Mouse (Mus musculus) naive thymus-derived CD4-positive, alpha-beta T cell, adult 2 months (primary cell): Measurements from ENCODE around the gene Map1lc3a.

Source experiments
- DNase-seq: peaks from one replicate; pipeline ENCODE4 v3.0.0-alpha.2; 2011; ENCODE audit warnings: low read depth

The Map1lc3a gene

DNA sequence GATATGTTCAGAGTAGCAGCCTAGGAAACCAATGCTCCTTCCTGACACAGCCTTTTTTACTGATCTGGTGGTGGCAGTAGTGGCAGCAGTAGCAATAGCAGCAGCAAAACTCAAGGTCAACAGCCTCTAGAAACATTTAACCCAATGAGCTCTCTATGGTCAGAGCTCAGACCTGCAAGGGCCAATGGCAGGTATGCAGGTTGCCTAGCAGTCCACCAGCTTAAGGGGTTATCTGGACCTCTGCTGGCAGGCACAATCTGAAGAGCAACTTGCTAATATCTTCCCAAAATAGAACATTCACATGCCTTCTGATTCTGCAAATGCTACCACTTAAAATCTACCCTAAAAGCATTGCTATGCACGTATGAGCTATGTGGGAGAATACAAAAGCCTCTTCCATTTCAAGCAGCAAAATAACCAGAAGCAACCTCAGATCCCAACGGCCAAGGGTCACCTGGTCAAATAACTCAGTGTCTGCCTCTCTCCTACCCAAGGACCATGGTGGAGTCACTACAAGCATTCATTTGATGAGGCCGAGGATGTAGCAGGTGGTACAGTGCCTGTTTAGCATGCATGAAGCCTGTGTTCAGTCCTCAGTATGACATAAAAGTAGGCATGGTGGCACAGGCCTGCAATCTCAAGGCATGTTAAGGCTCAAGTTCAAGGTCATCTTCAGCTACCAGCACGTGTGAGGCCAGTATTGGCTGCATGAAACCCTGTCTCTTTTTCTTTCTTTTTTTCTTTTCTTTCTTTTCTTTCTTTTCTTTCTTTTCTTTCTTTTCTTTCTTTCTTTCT is 11.6 kb downstream of the Map1lc3a start:
- no peak for DNase-seq

DNA sequence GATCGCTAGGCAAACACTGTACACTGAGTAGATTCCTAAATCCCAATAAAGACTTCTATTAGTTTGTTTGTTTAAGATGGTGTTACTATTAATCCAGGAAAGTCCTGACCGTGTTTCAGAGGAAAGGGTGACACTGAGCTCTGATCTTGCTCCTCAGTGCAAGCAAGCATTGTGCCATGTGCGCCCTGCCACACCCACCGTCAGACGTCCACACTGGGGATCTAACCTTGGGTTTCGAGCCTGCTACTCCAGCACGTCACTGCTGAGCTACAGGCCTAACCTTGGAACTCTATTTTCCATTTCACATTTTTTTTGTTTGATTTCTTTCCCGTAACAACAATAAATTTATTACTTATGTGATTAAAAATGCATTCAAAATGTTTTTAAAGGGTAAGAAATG is 14.0 kb downstream of the Map1lc3a start:
- DNase-seq: no peak

- DNase-seq: no peak
These were observed 17.3 kb downstream of the Map1lc3a start for GRCm38 (mm10) chr2:155293382-155293781.

- DNase-seq: no peak
These were observed 17.8 kb downstream of the Map1lc3a start for GRCm38 (mm10) chr2:155293946-155294345.

DNA sequence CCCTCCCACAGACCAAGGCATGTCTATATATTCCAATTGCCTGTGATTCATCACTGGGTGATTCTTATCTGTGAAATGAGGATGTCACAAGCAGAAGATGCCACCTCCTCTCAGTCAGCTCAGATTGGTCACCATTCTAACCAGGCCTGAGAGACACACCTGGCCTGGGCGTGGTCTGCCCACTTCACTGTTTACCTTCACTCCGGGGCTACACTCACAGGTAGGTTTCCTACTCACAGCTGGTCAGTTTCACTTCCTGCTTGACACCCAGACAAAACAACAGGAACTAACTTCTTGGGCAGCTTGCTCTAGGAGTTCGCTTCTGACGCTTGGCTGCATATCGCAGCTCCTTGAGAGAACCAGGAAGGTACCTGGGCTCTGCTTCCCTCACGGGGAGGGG is 19.4 kb downstream of the Map1lc3a start:
- DNase-seq: no peak

DNA sequence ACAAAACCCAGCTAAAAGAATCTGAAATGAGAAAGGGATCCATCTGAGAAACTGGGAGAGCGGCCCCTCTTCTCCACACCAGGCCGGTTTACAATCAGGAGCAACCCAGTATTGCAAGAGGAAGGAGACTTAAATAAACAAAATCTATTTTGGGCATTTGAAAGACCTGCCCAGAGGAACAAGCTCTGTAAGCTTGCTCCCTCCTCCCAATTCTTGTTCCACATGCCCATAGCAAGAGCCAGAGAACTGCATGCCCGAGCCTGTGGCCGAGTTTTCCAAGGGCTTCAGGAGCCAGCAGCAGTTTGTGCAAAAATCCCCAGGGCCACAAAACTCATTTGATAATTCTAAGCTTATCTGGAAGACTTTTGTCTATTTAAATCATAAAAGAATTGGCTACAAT is 23.5 kb downstream of the Map1lc3a start:
- no peak for DNase-seq

GRCm38 (mm10) chr2:155308936-155309592 is 33.0 kb downstream of the Map1lc3a start:
- no peak for DNase-seq

DNA sequence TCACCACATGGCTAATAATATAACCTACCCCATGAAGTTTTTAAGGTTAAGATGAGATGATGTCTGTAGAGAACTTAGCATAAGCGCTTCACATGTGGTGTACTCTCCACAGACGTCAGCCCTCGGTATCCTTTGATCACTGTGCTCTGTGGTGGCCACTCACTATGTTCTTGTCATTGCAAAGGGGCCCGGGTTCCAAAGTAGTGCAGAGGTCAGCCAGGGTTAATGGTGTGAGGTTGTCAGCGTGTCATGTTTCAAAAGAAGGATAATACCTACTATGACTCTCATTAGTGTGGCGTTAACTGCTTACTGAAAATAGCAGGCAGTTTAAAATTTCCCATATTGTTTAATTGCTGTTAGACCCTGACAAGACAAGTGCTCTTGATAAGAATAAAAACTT is 37.6 kb downstream of the Map1lc3a start:
- DNase-seq: no peak

GRCm38 (mm10) chr2:155318618-155319017 is 42.5 kb downstream of the Map1lc3a start:
- no peak for DNase-seq

DNA sequence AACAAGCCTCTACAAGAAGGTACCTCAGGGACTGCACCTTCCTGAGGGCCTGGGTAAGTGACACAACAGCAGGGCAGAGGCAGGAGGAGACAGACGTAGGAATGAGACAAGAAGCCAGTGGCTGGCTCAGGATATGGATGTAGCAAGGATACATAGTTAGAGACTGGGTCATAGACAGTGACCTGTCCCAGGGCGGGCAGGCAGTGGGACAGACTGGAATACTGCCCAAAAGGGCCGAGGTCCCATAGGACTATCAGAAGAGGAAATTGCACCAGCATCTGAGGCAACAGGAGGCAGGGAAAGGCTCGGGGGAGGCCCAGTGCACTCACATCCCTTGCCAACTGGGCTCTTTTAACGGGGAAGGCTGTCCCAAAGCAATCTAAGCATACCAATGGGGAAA is 44.5 kb downstream of the Map1lc3a start:
- DNase-seq: no peak

GRCm38 (mm10) chr2:155326001-155326400 is 49.9 kb downstream of the Map1lc3a start:
- no peak for DNase-seq
